Mouse (Mus musculus) midbrain, embryonic 14.5 days (tissue): ENCODE data around the gene Mllt6. TPM values are rescaled to one million over a fixed set of nuclear protein-coding genes. Genes with fewer than 3 reads are reported as not detected.
A peak's percentile ranks its signal among the peaks of the same experiment; 100 is the strongest.
"Not testable (repeated sequence)": the region's sequence is repeated elsewhere in the genome, so short reads cannot be mapped to it uniquely, and the experiment has no call there.

Experiments used
- ATAC-seq: fragments of 200-750 bp; cut with Nextera tagmentation; 2 replicates; pipeline ENCODE4 v1.8.0; 2017; ENCODE audit warnings: moderate number of reproducible peaks, moderate library complexity; ENCODE audit not compliant: low FRiP score, low TSS enrichment
- DNase-seq: peaks from one replicate; pipeline ENCODE4 v3.0.0-alpha.2; 2015
- H3K27ac ChIP-seq: fragments of 300-500 bp; sonication (generic); replicated peaks from 2 replicates; pipeline ENCODE4 v1.5.1; 2014; ENCODE audit warnings: mild to moderate bottlenecking, low read depth, low read length, moderate library complexity
- H3K27me3 ChIP-seq: fragments of 300-500 bp; sonication (generic); 2 replicates; pipeline ENCODE4 v1.6.1; 2014; ENCODE audit warnings: low read length, control low read depth, mixed read lengths; ENCODE audit not compliant: control insufficient read depth, insufficient read depth
- H3K36me3 ChIP-seq: fragments of 300-500 bp; sonication (generic); 2 replicates; pipeline ENCODE4 v1.6.1; 2014; ENCODE audit warnings: low read length, control low read depth; ENCODE audit not compliant: control insufficient read depth, insufficient read depth
- H3K4me1 ChIP-seq: fragments of 300-500 bp; sonication (generic); 2 replicates; pipeline ENCODE4 v1.6.1; 2014; ENCODE audit warnings: mild to moderate bottlenecking, antibody characterized with exemption, low read length, control low read depth; ENCODE audit not compliant: control insufficient read depth, insufficient read depth
- H3K4me2 ChIP-seq: fragments of 300-500 bp; sonication (generic); 2 replicates; pipeline ENCODE4 v1.6.1; 2014; ENCODE audit warnings: mild to moderate bottlenecking, low read length, moderate library complexity
- H3K4me3 ChIP-seq: fragments of 300-500 bp; sonication (generic); replicated peaks from 2 replicates; pipeline ENCODE4 v1.5.1; 2014; ENCODE audit warnings: low read depth, low read length
- H3K9ac ChIP-seq: fragments of 300-500 bp; sonication (generic); replicated peaks from 2 replicates; pipeline ENCODE4 v1.6.1; 2014; ENCODE audit warnings: mild to moderate bottlenecking, low read length, moderate library complexity
- H3K9me3 ChIP-seq: fragments of 300-500 bp; sonication (generic); 2 replicates; pipeline ENCODE4 v1.6.1; 2016; ENCODE audit warnings: low read length, control low read depth, mixed read lengths; ENCODE audit not compliant: control insufficient read depth
- WGBS: fragments of 180-500 bp; shearing (Covaris S2); extraction: QIAGEN DNeasy Blood & Tissue Kit; methylation state at CpG from one replicate; pipeline ENCODE4 v1.1.7; 2014; 5-methylcytosine and 5-hydroxymethylcytosine counted together
- polyA plus RNA-seq: library from polyadenylated mRNA; unstranded; fragments of >200 nt; fragmentation: Nextera tagmentation; extraction: Ambion mirVana; gene quantifications from 2 replicates; pipeline ENCODE4 v1.2.1, GENCODE M21; 2014

Mllt6 gene
- polyA plus RNA-seq, 1 experiment from 2014 or later = 6.2 TPM

DNA sequence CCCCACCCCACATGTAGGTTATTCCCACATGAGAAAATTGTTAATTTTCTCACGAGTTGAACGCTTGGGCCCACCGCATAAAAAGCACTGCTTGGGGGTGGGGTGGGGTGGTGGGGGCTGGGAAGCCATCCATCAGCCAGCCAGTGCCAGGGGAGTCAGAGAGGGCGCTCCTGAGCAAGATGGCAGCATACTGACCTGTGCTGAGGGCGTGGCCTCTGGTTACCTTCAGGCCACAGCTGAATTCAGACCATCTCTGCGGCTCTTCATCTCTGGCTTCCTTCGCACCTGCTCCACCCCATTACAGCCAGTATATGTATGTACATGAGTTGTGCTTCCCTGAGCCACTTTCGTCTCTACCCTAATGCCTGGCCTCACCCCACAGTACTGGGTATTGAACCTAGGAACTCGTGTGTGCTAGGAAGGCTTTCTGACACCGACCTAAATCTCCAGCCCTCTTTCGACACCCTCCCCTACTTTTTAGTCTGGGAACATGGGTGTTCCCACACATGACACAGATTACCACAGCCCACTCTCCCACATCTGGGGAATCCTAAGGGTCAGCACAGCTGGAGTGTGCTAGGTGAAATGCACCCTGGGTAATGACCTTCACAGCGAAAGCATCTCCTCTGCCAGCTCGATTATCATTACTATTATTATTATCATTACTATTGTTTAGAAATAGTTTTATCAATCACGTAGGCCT, 6.8 kb upstream of the Mllt6 start:
- H3K9ac ChIP-seq = no peak overlapping the region
- ATAC-seq (no peak), DNase-seq (no peak)
- peaks cover 12% of the 10 kb centered on the region for H3K4me1 ChIP-seq
- H3K4me2 ChIP-seq = no peak overlapping the region
- peaks cover 8% of the 10 kb centered on the region for H3K27me3 ChIP-seq
- no peak overlapping the region for H3K27ac ChIP-seq
- no peaks in the 10 kb centered on the region for H3K9me3 ChIP-seq
- no peak overlapping the region for H3K4me3 ChIP-seq
- 74% methylated on average over 14 of the region's 14 CpGs for WGBS
- no peaks in the 10 kb centered on the region for H3K36me3 ChIP-seq

DNA sequence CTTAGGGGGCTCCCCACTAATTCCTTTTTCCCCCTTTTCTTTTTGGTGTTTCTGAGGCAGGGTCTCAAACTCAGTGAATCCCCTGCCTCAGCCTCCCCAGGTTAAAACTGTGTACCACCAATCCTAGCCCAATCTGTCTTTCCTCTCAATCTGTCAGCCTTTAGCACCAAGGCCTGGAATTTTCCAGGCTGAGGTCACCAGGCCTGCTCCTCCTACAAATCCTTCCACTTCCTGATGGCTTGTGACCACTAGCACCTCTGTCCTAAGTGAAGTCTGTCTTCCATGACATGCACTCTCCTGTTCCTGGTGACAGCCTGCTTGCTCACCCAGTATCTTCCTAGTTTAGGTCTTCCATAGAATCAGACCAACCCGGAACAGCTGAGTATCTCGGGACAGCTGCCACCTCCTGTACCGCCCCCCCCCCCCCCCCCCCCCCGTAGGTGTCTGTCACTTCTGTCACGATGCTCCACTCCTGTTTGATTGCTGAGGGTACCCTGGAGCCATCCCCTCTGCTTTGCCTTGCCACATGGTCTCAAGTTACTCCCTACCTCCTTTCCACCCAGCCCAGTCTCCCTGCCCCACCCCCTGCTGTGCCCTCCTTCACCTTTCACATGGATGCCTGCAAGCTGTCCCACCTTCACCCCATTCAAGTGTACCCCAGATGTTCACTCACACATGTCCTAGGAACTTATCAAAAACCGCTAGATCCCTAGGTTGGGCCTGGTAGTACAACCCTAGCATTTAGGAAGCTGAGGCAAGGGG, 5.8 kb upstream of the Mllt6 start:
- DNase-seq (no peak), ATAC-seq (no peak)
- Histone ChIP-seq H3K36me3 (no peaks in the 10 kb centered on the region), H3K4me2 (no peak overlapping the region), H3K27ac (no peak overlapping the region), H3K9me3 (no peaks in the 10 kb centered on the region), H3K9ac (no peak overlapping the region), H3K4me1 (peaks cover 22% of the 10 kb centered on the region), H3K4me3 (no peak overlapping the region), H3K27me3 (peaks cover 17% of the 10 kb centered on the region)
- WGBS = 47% methylated on average over 6 of the region's 6 CpGs

DNA sequence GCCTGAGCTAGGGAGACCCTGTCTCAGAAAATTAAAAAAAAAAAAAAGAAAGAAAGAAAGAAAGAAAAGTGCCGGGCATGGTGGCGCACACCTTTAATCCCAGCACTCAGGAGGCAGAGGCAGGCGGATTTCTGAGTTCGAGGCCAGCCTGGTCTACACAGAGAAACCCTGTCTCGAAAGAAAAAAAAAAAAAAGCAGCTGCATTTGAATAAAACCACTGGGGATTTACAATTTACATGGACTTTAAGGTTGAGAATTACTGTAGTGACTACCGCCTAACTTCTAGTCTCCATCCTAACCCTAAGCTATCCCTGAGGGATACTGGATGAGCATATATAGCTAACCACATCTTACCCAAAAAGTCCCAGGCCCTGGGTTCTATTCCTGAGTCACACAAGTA, 5.2 kb upstream of the Mllt6 start:
- WGBS = 85% methylated on average over 6 of the region's 6 CpGs

DNA sequence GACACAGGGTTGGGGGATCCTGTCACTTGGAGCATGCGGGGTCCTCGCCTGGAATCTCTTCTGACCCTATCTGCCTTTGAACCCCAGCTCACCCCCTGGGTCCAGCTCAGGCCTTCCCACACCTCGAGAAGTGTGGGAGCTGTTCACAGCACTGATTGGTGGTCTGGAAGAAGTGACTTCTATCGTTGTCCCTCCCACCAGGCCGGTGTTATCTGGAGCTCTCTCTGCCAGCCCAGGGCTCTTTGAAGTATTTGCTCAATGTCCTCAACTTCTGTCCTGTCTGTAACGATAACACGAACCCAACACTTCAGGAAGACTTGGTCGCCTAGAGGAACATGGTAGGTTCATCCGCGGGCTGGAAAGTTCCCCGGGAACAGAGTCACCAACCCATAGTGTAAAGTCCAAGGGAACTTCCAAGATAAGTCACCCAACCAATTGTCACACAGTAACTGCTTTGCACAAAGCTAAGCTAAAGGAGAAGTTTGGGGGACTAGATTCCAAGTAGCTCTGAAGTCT, 4.4 kb upstream of the Mllt6 start:
- Histone ChIP-seq H3K4me2 (0 out of 2 replicates have a peak overlapping the region, but pooled peaks have one; percentile 76), H3K27me3 (peaks cover 18% of the 10 kb centered on the region), H3K27ac (no peak overlapping the region), H3K9ac (no peak overlapping the region), H3K36me3 (no peaks in the 10 kb centered on the region), H3K9me3 (no peaks in the 10 kb centered on the region), H3K4me1 (peaks cover 26% of the 10 kb centered on the region), H3K4me3 (no peak overlapping the region)
- DNase-seq (no peak), ATAC-seq (no peak)
- 73% methylated on average over 11 of the region's 11 CpGs for WGBS

More for the DNA sequence above, 5.2 kb upstream of the Mllt6 start:
- H3K4me2 ChIP-seq, ATAC-seq, H3K27ac ChIP-seq, H3K9ac ChIP-seq, DNase-seq, H3K9me3 ChIP-seq, H3K36me3 ChIP-seq, H3K4me3 ChIP-seq: not testable (repeated sequence)
- H3K27me3 ChIP-seq = peaks cover 18% of the 10 kb centered on the region
- peaks cover 26% of the 10 kb centered on the region for H3K4me1 ChIP-seq

DNA sequence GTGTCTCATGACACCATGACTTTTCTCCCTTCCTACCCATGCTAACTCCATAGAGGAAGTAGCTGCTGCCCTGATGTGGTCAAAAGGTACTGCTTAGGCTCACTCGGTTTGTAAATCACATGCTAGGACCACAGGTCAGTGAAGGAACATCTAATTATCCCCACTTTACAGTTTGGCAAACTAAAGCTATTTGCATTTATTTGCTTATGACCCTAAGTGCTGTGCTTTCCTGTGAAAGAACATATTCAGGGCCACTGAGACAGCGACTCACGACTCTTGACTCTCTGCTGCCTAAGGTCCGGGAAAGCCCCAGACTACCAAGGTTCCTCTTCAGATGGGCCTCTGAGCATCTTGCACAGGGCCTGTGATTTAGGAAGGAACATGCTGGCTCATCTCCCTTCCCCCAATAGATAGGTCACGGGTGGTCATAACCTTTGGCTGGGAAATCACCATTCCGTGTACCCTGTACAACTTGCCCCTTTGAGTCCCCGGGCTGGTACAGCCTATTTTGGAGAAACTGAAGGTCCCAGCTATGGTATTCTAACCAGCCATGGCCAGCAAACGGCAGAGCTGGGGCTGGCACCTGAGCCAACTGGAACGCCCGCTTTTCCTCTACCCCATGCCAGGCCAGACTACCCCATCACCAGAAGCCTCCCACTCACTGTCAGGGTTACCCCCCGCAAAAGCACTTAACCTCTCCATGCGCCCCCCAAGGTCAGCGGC, 3.8 kb upstream of the Mllt6 start:
- no peaks in the 10 kb centered on the region for H3K36me3 ChIP-seq
- H3K27ac ChIP-seq = 0 out of 2 replicates have a peak overlapping the region, but pooled peaks have one; percentile 57
- DNase-seq = no peak
- H3K27me3 ChIP-seq = peaks cover 18% of the 10 kb centered on the region
- 0 out of 2 replicates have a peak, but pooled peaks have one; percentile 8 for ATAC-seq
- peaks cover 26% of the 10 kb centered on the region for H3K4me1 ChIP-seq
- 11% methylated on average over 13 of the region's 13 CpGs for WGBS
- no peaks in the 10 kb centered on the region for H3K9me3 ChIP-seq
- H3K4me2 ChIP-seq = peak overlapping the region; percentile 76
- peak overlapping the region; percentile 73 for H3K9ac ChIP-seq
- peak overlapping the region; percentile 65 for H3K4me3 ChIP-seq

DNA sequence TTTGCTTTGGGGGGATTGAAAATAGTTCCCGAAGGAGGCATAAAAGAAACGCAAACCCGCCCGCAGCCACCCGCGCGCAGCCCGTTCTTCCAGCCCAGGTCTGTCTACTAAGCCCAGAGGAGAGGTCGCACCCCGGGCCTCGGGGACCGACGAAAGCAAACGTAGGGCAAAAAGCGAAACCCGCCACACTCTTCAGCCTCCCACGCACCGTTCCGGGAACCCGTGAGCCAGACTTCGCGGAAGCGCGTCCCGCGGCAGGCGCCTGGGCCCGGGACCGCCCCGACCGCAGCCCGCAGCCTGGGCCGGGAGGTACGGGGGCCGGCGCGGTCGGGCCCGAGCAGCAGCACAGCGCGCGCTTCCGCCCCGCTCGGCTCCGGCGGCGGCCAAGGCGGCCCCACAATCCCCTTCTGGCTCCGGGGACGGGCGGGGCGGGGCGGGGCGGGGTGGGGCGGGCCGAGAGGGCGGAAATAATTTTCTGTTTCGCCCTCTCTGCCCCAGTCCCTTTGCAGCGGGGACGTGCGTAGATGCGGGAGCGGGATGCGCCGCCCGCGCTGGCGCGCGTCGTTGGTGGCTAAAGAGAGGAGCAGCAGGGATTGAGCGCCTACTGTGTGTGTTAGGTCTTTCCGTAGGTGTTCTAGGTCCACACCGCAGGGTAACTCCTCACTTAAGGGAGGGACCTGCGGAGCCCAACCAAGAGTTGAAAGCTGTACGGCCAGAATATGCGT, 3.1 kb upstream of the Mllt6 start:
- H3K9ac ChIP-seq = peak overlapping the region; percentile 73
- DNase-seq (peak; percentile 86), ATAC-seq (peak; percentile 87)
- peak overlapping the region; percentile 65 for H3K4me3 ChIP-seq
- H3K4me1 ChIP-seq = peaks cover 32% of the 10 kb centered on the region
- peaks cover 18% of the 10 kb centered on the region for H3K27me3 ChIP-seq
- no peaks in the 10 kb centered on the region for H3K36me3 ChIP-seq
- peak overlapping the region; percentile 76 for H3K4me2 ChIP-seq
- peak overlapping the region; percentile 57; the same call in 1 of the 2 replicates for H3K27ac ChIP-seq
- H3K9me3 ChIP-seq = no peaks in the 10 kb centered on the region
- under 1% methylated on average over 78 of the region's 78 CpGs for WGBS

DNA sequence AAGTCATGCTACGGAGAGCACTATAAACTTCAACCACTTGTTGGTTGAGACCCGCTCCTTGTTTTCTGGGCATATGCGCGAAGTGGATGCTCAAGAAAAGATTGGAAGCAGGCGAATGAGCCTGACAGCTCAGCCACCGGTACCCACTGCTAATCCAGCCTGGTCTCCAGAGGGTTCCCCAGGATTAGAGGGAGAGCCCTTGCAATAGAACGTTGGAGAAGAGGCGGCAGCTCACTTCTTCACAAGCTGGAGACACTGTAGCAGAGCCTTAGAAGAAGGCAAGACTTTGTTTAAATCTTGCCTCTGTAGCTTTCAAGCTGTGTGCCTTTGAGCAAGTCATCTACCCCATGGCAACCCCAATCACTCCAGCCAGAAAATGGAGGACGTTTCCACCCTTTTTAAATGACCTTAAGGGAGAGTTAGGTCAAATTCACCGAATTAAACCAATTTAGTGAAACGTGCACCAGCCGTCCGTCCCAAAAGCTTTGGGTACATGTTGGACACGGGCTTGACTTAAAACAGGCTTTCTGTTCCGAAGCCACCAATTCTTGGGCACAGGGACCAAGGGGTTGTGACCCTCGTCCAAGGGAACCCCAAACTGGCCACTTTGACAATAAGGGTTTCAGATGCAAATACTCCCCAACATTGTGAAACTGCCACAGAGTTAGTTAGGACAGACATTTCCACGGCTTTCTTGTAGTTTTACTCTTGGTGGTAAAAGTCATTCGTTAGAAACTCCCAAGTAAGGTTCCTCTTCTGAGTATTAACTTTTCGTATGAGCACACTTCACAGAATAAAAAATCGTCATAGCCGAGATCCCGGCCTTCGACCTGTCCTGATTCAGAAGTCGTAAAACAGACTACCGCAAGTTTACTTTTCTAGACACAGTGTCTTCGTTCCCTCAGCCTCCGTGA, 2.2 kb upstream of the Mllt6 start:
- H3K4me3 ChIP-seq = peak overlapping the region; percentile 87
- no peak for ATAC-seq
- WGBS = 2% methylated on average over 27 of the region's 27 CpGs
- H3K4me2 ChIP-seq = peak overlapping the region; percentile 79
- H3K27ac ChIP-seq = no peak overlapping the region
- H3K27me3 ChIP-seq = peaks cover 18% of the 10 kb centered on the region
- H3K4me1 ChIP-seq = peaks cover 36% of the 10 kb centered on the region
- H3K9me3 ChIP-seq = no peaks in the 10 kb centered on the region
- DNase-seq = no peak
- H3K36me3 ChIP-seq = no peaks in the 10 kb centered on the region
- H3K9ac ChIP-seq = peak overlapping the region; percentile 73
